Mouse (Mus musculus): ENCODE data around the gene Apbb1. TPM values are rescaled to one million over a fixed set of nuclear protein-coding genes. Genes with fewer than 3 reads are reported as not detected.

The Apbb1 gene
- not detected in 2 replicates for total RNA-seq (2015; ENCODE audit: low replicate concordance)
- total RNA-seq (2017; ENCODE audit: low replicate concordance) = 4.3 and 8.3 TPM in 2 replicates

- ATAC-seq (replicated peaks; ENCODE audit: low FRiP score, poor library complexity, severe bottlenecking) = 0 out of 2 replicates have a peak, but pooled peaks have one; percentile 35
Measured at GRCm38 (mm10) chr7:105581094-105581703, at the start of gene Apbb1. TSS of gene Apbb1 (minus strand) at chr7:105581653.

GRCm38 (mm10) chr7:105628633-105629032 lies 47.2 kb upstream of the Apbb1 start:
- no peak for ATAC-seq (replicated peaks; ENCODE audit: low FRiP score, poor library complexity, severe bottlenecking)

- ATAC-seq (replicated peaks; ENCODE audit: low FRiP score, poor library complexity, severe bottlenecking) = no peak
Measured at GRCm38 (mm10) chr7:105625397-105625796, 43.9 kb upstream of the Apbb1 start.

GRCm38 (mm10) chr7:105621646-105622292 lies 40.3 kb upstream of the Apbb1 start:
- no peak for ATAC-seq (replicated peaks; ENCODE audit: low FRiP score, poor library complexity, severe bottlenecking)

- no peak for ATAC-seq (replicated peaks; ENCODE audit: low FRiP score, poor library complexity, severe bottlenecking)
Measured at GRCm38 (mm10) chr7:105621053-105621452, 39.6 kb upstream of the Apbb1 start.

GRCm38 (mm10) chr7:105619701-105620100 lies 38.2 kb upstream of the Apbb1 start:
- ATAC-seq (replicated peaks; ENCODE audit: low FRiP score, poor library complexity, severe bottlenecking) = no peak

- no peak for ATAC-seq (replicated peaks; ENCODE audit: low FRiP score, poor library complexity, severe bottlenecking)
Measured at GRCm38 (mm10) chr7:105617810-105618209, 36.4 kb upstream of the Apbb1 start.

GRCm38 (mm10) chr7:105616561-105616960 lies 35.1 kb upstream of the Apbb1 start:
- ATAC-seq (replicated peaks; ENCODE audit: low FRiP score, poor library complexity, severe bottlenecking) = no peak

GRCm38 (mm10) chr7:105615720-105616119 lies 34.3 kb upstream of the Apbb1 start:
- no peak for ATAC-seq (replicated peaks; ENCODE audit: low FRiP score, poor library complexity, severe bottlenecking)

- ATAC-seq (replicated peaks; ENCODE audit: low FRiP score, poor library complexity, severe bottlenecking) = no peak
Measured at GRCm38 (mm10) chr7:105614400-105614799, 32.9 kb upstream of the Apbb1 start.

GRCm38 (mm10) chr7:105611767-105612166 lies 30.3 kb upstream of the Apbb1 start:
- ATAC-seq (replicated peaks; ENCODE audit: low FRiP score, poor library complexity, severe bottlenecking) = no peak

GRCm38 (mm10) chr7:105608467-105608866 lies 27.0 kb upstream of the Apbb1 start:
- ATAC-seq (replicated peaks; ENCODE audit: low FRiP score, poor library complexity, severe bottlenecking) = no peak

GRCm38 (mm10) chr7:105602860-105603623 lies 21.6 kb upstream of the Apbb1 start:
- ATAC-seq (replicated peaks; ENCODE audit: low FRiP score, poor library complexity, severe bottlenecking) = no peak

GRCm38 (mm10) chr7:105590097-105590496 lies 8.6 kb upstream of the Apbb1 start:
- ATAC-seq (replicated peaks; ENCODE audit: low FRiP score, poor library complexity, severe bottlenecking) = 0 out of 2 replicates have a peak, but pooled peaks have one; percentile 43

GRCm38 (mm10) chr7:105588325-105588912 lies 7.0 kb upstream of the Apbb1 start:
- ATAC-seq (replicated peaks; ENCODE audit: low FRiP score, poor library complexity, severe bottlenecking) = no peak

GRCm38 (mm10) chr7:105581959-105582358 lies 506 bp upstream of the Apbb1 start:
- ATAC-seq (replicated peaks; ENCODE audit: low FRiP score, poor library complexity, severe bottlenecking) = no peak

- ATAC-seq (replicated peaks; ENCODE audit: low FRiP score, poor library complexity, severe bottlenecking) = no peak
Measured at GRCm38 (mm10) chr7:105580627-105581089, 795 bp downstream of the Apbb1 start.

GRCm38 (mm10) chr7:105578481-105578880 lies 3.0 kb downstream of the Apbb1 start:
- ATAC-seq (replicated peaks; ENCODE audit: low FRiP score, poor library complexity, severe bottlenecking) = no peak

- ATAC-seq (replicated peaks; ENCODE audit: low FRiP score, poor library complexity, severe bottlenecking) = no peak
Measured at GRCm38 (mm10) chr7:105577377-105577871, 4.0 kb downstream of the Apbb1 start.

GRCm38 (mm10) chr7:105576166-105576748 lies 5.2 kb downstream of the Apbb1 start:
- ATAC-seq (replicated peaks; ENCODE audit: low FRiP score, poor library complexity, severe bottlenecking) = no peak
